Mouse (Mus musculus) kidney, postnatal 25 days (tissue): ENCODE measurements around the gene Golga2.
A peak's percentile ranks its signal among the peaks of the same experiment; 100 is the strongest.

Experiments
- DNase-seq, 2 experiments: peaks; one replicate each; pipeline ENCODE4 v3.0.0; 2021; ENCODE audit warnings: mixed read lengths in 2 of 2

The Golga2 gene

DNA sequence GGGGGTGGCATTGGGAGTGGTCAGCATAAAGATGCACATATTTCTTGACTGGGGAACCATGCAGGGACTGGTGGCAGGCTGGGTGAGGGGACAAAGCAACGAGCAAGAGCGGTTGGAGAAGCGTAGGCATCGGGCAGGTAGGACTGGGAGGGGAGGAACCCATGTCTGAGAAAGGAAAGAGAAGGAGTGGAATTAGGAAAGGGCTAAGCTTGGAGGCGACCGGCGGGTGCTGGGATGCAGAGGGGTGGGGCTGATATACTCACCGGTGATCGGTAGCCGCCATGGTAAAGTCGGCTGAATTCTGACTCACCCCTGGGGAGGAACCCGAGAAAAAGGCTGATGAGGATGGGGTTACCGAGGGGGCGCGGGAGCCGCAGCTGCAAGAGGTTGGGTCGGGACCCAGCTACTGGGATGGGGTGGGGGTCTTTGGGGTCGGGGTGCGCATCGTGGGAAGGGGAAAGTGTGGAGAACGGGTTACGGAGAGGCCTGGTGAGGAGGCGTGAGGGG lies at the start of gene Golga2:
Gene Golga2, plus strand, starts transcription at position 51 of the 507 bp plus-strand sequence.
- no peak for DNase-seq

DNA sequence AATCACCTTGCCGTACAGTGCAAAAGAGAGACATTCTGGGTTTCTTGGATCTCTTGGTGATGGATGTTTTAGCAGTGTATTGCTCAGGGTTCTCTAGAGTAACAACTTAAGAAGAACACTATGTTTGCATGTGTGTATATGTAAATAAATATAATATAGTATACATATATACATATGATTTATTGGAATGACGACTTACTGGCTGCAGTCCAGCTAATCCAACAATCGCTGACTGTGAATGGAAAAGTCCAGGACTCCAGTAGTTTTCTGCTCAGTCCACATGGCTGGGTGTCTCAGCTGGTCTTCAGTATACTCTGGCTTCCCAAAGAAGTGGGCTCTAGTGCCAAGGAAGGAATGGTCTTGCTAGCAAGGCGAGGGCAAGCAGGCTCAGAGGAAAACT lies 49.6 kb upstream of the Golga2 start:
- DNase-seq, result no peak

DNA sequence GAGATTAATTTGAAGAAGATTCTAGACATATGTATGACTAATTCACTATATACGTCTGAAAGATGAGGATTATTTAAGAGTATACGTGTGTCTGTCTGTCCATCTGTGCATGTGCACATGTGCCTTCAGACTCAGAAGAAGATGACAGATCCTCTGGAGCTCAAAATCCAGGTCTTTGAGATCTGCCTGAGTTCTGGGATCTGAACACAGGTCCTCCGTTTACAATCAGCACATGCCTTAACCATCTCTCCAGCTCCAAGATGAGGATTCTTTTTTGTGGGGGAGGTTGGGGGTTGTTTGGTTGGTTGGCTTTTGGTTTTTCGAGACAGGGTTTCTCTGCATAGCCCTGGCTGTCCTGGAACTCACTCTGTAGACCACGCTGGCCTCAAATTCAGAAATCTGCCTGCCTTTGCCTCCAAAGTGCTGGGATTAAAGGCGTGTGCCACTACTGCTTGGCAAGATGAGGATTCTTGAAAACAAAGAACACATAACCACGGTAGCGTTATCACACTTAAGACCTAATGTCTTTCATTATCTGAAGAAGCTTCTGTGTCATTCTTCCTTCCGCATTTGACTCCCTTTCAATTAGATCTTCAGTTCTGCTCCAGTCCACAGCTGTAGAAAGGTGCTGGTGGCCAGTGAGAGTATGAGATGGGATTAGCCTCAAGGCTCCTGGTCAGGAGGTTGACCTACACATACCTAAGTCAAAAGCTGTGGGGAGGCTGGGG lies 48.3 kb upstream of the Golga2 start:
- DNase-seq, result no peak

DNA sequence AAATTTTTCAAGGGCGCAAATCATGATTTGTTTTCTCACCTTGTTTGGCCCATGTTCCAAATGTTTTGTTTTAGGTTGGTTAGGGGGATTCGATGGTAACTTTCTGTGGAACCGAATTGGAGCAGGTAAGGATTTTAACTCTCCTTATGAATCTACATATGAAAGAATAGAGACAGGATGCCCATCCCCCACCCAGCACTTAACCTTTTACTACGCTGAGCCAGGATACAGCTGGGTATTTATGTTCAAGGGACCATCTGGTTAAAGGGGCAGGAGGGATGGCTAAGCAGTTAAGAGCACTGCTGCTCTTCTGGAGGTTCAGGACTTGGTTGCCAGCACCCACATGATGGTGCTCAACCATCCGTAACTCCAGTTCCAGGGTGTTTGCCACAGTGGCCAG lies 46.6 kb upstream of the Golga2 start:
- DNase-seq, result no peak

DNA sequence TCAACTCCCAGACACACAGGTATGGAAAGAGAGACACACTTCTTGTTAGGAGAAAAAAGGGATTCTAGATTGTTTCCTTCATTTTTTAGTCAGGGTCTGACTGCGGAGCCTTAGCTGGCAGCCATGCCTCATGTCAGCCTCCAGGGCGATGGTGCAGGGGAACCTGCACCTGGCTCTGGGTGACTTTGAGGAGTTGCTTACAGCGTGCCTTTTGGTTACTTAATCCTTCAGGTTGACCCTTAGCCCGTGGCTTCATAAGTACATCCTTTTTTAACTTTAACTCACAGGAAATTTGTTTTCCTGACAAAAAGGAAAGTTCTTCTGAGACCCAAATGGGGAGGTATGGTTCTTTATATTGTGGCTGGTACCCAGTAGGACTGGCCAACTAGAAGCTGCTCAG lies 44.2 kb upstream of the Golga2 start:
- DNase-seq, result no peak

DNA sequence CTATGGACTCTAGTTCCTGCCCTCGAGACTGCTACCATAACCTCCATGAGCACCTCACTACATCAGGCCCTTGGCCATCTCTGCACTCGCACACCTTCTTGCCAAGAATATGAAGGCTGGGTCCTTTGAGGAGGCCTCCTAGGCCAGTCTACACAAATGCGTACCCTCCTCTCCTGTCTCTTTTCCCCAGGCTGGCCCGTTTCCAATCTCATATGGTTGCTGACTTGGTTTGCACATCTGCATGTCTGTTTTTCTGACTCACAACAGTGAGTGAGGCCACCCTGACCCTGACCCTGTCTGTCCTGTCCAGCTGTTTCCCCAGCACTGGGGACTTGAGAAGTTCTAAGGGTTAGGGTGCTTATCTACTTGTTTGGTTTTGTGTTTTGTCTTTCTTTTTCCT lies 40.4 kb upstream of the Golga2 start:
- no peak for DNase-seq

DNA sequence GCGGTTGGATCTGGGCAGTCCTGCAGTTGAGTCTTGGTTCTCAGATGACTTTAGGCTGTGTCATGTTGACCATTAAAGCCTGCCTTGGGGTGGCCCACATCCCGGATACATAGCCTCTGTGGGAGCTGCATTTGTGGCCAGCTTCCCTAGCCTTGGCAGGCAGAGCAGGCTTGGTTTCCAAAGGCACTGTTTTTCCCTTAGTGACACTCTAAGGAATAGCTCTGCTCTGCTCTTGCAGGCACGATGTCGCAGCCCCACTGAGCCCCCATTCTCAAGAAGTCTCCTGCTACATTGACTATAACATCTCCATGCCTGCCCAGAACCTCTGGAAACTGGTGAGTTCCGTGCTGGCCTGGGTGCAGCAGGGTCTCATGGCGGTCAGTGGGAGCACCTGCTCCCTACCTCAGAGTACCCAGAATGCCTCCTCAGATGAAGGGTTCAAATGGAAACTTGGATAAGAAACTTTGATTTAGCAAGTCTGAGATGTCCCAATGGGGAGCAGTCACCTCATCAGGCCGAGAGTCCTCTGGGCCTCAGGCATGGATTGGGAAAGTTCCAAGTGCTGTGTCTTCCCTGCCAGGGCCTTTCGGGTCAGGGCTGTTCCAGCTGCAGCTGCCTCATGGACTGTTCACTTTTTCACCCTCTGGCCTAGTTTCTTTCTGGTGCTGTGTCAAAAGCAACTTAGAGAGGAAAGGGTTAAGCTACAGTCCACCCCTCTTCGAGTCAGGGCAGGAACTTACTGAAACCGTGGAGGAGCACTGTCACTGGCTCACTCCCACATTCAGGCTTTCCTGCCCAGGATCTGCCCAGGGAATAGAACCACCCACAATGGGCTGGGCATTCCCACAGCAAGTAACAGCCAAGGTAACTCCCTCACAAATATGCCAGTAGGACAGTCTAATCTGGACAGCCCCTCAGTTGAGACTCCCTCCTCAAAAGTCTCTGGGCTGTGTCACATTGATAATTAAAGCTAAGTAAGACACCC lies 38.5 kb upstream of the Golga2 start:
- peak in 1 of 2 experiments; percentile 76 for DNase-seq

DNA sequence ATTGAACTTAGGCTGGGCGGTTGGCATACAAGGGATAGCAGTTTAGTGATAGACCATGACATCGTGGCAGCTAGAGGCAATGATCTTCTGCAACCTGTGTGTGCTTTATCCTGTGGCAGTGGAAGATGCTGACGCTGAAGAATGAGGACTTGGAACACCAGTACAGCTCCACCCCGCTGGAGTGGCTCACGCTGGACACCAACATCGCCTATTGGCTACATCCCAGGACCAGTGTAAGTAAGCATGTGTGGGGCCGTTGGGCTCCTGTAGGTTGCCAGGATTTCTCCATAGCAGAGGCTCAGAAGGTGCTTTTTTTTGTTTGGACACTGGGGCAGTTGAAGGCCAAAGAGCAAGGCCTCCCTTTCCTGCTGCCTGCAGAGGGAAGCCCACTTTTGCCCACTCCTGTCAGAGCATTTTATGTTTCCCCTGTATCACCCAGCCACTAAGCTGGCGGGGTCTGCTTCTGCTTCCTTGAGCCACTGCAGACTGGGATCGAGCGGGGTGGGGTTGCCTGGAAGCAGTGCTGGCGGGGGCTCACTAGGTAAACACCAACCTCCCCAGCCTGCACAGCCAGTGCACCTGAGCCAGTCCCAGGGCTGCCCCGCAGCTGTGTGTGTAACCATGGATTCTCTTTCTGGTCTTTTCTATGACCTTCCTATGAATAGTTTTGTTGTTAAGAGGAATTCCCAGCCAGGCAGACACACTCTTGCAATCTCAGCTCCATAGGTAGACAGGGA lies 35.2 kb upstream of the Golga2 start:
- DNase-seq, result peak; percentile 35 to 66

DNA sequence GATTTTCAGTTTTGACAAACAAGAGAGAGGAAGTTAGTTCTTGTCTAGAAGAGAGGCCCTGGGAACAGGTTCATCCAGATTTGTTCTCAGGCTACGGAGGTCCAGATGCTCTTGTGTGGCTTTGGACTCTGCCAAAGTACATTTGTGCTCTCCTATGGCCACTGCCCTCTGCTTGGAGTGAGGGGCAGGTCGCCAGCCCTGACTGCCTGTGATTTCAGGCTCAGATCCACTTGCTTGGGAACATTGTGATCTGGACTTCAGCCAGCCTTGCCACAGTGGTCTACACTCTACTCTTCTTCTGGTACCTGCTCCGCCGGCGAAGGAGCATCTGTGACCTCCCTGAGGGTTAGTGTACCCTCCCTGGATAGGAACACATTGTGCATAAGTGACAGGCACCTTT lies 34.5 kb upstream of the Golga2 start:
- no peak for DNase-seq

DNA sequence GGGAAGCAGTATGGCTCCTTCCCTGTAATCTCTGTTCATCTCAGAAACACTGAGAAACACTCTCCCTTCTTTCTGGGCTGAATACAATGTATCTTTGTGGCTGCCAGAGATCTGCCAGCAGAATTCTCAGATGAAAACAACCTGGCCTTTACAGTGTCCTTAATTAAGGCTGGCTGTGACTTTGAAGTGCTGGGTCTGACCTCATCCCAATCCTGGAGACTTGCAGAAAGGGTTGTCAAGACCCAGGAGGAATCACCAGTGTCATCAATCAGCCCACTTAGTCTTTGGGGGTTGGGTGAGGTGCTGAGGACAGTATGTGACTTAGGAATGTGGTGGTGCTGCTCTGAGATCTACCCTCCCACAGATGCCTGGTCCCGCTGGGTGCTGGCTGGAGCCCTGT lies 33.8 kb upstream of the Golga2 start:
- no peak for DNase-seq

DNA sequence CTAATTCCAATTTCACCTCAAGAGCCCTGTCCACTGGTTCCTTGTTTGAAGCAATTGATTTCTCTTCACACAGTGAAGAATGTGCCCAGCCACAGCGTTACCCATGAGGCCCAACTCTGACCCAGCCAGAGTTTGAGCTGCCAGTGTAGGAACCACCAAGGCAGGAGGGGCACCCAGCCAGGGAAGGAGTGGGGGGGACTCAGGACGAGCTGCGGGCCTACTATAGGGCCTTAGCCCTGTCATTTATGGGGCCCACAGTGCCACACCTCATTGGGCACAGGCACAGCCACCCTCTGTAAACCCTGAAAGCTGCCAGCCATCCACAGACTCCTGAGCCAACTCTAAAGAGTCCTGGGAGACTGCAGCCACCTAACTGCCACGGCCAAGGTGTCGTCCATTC lies 32.6 kb upstream of the Golga2 start:
- no peak for DNase-seq

DNA sequence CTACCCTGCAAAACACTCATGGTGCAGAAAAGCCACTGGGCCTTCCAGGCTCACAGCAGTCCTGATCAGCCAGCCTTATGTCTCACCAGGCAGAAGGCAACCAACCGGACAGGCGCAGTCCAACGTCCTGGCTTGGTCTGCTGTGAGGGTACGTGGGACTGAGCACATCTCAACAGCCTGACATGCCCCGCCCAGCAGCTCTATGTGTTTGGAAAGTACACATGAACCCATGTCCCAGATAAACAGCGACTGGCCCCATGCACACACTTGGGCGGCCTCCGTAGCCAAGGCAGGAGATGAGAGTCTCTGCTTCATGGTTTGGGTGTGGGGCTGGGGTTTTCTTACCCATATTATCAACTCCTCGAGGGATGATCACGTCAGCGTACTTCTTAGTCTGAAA lies 30.9 kb upstream of the Golga2 start:
- no peak for DNase-seq

DNA sequence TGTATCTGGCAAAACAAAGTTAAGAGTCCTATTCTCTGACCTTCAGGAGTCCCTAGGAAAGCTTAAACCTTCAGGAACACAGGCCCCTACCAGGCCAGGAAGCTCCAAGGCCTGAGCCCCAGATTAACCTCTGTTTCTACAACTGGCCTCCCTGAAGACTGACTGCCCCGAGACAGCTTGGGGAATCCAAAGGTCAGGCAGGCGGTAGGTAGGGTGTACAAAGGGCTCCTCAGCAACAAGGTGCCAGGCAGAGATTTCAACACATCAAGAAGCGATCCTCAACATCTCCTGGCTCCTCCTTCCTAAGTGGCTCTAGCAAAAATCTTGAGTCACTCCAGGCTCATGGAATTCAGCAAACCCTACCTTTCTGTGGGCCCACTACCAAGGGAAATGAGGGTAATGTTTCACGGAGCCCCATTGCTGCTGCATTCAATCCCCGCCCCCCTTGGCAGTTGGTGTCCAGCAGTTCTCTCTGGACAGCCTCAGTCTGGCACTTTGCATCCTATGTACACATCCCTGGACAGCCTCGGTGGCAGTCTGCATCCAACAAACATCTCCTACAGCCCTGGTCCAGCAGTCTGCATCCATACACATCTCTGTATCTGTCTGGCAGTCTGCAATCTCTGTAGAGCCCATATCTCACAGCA lies 28.2 kb upstream of the Golga2 start:
- DNase-seq, result peak; percentile 59 to 86

DNA sequence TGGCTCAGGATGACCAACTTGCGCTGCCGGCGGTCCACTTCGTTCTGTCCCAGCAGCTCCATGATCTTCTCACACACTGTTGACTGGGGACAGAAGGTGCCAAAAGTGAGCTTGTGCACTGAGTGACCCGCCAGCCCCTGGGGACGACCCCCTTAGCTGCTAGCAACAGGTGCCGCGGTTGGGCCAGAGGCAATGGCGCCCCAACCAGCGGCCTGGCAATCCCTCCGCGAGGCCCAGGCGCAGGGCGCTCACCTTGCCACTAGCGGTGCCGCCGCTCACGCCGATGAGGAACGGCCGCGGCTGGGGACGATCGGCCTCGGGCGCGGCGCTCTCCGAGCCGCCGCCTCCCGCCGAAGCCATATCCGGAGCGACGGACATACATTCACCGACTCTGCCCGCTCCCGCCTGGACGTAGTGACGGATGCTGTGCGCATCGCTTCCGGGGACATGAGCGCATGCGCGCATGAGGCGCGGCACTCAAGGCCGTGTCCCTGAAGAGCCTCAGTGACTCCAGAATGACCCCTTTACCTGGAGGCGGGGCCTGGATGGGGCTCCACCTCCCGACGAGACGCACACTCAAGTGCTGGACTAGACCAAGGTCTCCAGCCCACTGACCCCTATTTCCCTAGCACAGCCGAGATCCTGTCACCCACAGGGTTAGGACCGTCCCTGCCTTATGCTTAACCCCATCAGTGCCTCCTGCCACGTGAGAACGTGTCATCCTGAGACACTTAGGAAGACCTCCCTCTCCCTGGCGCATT lies 27.3 kb upstream of the Golga2 start, which contains the start of gene Uck1:
Gene Uck1, minus strand, starts transcription at position 503 of the 761 bp plus-strand sequence.
- DNase-seq, result peak; percentile 92 to 96

DNA sequence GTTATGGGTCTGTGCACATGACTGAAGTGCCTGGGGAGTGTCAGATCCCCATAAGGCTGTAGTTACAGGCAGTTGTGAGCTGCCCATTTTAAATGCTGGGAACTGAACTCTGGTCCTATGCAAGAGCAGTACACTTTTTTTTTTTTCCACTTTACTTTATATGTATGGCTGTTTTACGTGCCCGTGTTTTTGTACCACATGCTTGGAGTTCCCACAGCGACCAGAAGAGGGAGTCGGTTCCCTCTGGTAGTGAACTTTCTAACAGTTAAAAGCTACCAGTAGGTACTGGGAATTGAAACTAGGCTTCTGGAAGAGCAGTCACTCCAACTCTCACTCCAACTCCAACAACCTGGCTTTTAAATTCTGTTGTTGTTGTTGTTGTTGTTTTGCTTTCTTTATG lies 26.5 kb upstream of the Golga2 start:
- peak; percentile 51 to 77 for DNase-seq

DNA sequence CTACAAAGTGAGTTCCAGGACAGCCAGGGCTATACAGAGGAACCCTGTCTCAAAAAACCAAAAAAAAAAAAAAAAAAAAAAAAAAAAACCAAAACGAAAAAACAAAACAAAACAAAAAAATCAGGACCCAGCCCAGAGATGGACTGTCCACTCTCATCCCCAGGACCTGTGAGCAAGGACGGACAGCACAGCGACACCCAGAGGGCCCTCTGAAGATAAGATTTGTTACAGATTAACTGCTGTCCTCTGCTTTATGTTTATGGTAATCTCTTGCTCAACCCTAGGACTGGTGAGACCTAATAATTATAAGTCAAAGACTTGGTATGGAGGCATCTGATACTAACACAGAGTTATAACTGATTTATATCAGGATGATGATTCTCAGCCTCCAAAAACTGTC lies 11.4 kb upstream of the Golga2 start:
- DNase-seq, result no peak

DNA sequence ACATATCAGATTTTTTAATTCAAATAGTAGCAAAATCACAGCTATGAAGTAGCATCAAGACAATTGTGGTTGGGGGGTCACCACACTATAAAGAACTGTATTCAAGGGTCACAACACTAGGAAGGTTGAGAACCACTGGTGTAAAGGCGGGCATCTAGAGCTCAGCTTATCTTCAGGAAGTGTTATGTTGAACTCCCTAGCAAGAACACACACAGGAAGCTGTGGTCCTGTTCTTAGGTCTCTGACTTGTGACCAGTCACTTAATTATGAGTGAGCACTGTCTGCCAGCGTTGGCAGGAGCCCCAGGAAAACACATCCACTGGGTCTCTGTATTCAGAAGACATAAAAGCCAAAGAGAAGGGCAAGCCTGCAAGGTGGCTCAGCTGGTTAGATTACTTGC lies 4.9 kb upstream of the Golga2 start:
- DNase-seq, result no peak

DNA sequence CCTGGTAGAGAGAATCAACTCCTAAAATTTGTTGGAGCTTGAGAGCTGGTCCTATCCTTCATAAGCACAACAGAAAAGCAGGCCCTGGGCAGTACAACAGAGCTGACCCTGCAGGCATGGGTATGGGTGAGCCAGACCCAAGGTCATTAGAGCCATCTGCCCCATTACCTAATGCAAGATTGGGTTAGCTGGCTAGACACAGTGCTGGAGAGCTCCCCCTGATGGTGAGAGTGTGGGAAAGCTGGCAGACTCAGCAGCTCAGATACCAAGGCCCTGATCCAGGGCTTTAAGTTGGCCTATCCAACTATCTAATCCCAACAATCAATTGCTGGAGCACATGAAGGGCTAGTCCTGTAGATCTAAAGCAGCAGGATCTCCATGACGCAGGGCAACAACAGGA lies 4.5 kb upstream of the Golga2 start:
- DNase-seq, result peak; percentile 74 to 81

DNA sequence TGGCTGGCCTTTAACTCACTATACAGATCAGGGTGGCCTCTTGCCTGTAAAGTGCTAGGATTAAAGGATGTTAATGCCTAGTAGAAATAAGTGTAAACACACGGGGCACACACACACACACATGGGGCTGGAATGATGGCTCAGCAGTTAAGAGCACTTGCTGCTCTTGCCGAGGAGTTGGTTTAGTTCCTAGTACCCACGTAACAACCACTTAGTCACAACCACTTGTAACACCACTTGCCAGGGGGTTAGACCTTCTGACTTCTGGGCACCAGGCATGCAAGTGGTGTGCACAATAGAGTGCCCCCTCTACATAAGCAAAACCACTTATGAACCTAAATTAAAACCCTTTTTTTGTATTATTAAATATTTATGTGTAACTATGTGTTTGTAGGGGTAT lies 3.2 kb upstream of the Golga2 start:
- DNase-seq, result no peak

DNA sequence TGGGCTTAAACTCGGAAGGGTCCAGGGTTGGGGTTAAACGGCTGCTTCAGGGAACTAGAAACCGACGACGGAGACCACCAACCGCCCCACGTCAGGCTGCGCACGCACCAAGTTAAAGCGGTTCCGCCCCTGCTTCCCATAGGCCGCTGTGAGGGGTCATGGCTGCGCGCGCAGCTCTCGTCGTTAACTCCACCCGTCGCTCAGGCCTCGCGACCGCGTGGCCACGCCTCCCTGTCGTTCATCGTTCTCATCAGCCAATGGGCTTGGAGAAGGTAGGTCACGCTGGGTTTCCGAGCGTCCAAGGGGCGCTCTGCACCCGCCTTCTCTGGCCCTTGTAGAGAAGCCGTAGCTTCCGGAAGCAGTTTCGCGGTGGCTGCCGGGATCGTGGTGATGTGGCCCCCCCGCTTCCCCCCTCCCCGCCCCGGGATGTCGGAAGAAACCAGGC lies 761 bp downstream of the Golga2 start, which contains the start of gene Swi5:
Gene Swi5, minus strand, starts transcription at position 153 of the 445 bp plus-strand sequence.
- DNase-seq, result peak; percentile 100

DNA sequence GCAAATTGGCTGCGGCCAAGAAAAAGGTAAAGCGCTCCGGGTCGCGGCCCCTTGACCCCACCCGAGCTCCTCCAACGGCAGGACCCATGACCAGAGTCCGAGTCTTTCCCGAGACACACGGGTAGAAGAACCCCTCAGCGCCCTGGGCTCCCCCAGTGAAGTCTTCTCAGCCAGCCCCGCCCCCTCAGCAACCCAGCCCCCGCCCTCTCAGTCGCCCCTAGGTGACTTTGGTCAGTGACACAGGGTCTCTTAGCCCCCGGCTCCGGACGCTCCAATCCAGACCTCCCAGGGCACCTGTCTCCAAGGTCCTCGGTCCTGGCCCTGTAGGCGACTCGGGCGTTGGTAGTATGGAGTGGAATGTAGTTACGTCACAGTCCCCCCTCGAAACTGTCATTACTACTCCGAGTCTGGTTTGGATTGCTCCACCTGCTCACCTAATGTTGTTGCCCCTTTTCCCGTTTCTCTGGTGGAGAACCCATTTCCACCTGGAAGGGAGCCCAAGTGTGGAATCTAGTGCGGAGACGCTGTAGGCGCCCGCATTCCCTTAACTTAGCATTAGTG lies 1.3 kb downstream of the Golga2 start:
- DNase-seq, result peak in 1 of 2 experiments; percentile 38
